Mouse (Mus musculus): ENCODE results near the gene Naga.

DNA sequence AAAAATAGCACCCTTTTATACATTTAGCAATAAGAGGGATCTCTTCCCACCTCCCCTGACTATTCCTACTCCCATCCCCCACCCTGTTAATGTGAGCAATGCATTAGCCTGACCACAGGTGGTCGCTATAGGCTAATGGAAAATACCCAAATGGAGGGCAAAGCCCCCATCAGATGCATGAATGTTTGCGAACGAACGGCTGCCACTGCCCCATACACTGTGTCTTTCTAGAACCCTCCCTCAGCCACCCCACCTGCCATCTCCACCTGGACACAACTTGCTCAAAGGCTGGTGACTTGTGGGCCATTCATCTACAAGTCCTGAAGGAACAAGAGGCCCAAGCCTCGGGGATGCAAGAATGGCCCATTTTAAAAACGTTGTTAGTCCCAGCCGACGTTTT, 44.7 kb downstream of the Naga start:
- TF ChIP-seq POLR2A (IDR thresholded peaks at IDR 0.05; ENCODE audit: control insufficient read depth, extremely low read depth, insufficient read depth, low read length, poor library complexity) (no peak), CTCF (IDR thresholded peaks at IDR 0.05; ENCODE audit: borderline replicate concordance, control insufficient read depth, extremely low read depth, insufficient read depth, low read length, poor library complexity) (no peak)
